Mouse (Mus musculus) bone marrow, adult 2 months (tissue): ENCODE data around the gene Polg2.
A peak's percentile ranks its signal among the peaks of the same experiment; 100 is the strongest.

Experiments
- CTCF ChIP-seq: fragments of 200-500 bp; IDR thresholded peaks from 2 replicates; pipeline ENCODE4 v1.5.1; 2011; ENCODE audit warnings: low read length, control low read depth; ENCODE audit not compliant: control insufficient read depth, insufficient read depth
- POLR2A ChIP-seq: fragments of 200-500 bp; IDR thresholded peaks from 2 replicates; pipeline ENCODE4 v1.6.1; 2011; ENCODE audit warnings: low read depth, mild to moderate bottlenecking, control low read depth, low read length, borderline replicate concordance; ENCODE audit not compliant: control insufficient read depth

- peak; percentile 84 for TF ChIP-seq POLR2A
- TF ChIP-seq CTCF, result peak; percentile 40; the same call in 1 of the 2 replicates
Observed at GRCm38 (mm10) chr11:106788775-106789459, 9.6 kb upstream of the Polg2 start, which contains the start of the genes Ddx5 and Cep95.
